ENCODE assay signal across 13 mouse cellular contexts in the genomic region with DNA sequence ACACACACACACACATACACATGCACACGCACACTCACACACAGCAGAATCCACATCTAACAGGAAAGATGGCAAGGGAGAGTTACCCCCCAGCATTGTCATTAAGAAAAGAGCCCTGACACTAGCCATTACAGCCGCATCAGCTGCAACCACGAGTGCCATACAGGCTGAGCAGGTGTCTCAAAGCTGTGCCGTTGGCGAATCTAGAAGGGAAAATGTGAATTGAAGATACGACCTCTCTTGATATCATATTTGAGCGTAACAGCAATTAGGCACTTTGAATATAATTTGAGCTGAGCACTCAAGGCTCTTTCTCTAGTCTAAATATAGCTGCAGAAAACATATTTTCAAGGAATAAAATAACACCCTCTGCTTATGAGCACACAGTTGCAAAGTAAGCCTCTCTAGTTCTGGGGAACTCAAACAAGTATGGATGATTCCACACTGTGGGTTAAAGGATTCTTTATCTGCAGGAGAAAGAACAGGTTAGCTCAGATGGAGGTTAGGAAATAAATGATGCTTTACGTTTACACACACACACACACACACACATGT.
"Had no signal": no experiment of that assay in that cellular context is flagged by ENCODE, and none has a peak within 500 bp of the region (broad histone marks: within the 10 kb centered on the region; RNA-seq: fewer than 3 reads in every experiment).

No protein-coding gene starts in this region.

- H3K4me2 ChIP-seq: kidney, embryonic 15.5 days; limb, embryonic 13.5 days; midbrain, embryonic 12.5 days; stomach, embryonic 15.5 days had no signal

- H3K36me3 ChIP-seq: kidney, embryonic 15.5 days; limb, embryonic 13.5 days; midbrain, embryonic 12.5 days; stomach, embryonic 15.5 days had no signal

- DNase-seq: kidney, adult 2 months; kidney, postnatal 14 days; layer of hippocampus, adult 9-11 months; layer of hippocampus, postnatal 36 days; lung, adult 18-20 months; right cerebral cortex, postnatal 14 days; thymus, adult 2 months; thymus, postnatal 25 days had no signal

- H3K9ac ChIP-seq: kidney, embryonic 15.5 days; limb, embryonic 13.5 days; liver, embryonic 14.5 days; midbrain, embryonic 12.5 days; stomach, embryonic 15.5 days had no signal

- H3K9me3 ChIP-seq: kidney, embryonic 15.5 days; limb, embryonic 13.5 days; midbrain, embryonic 12.5 days; stomach, embryonic 15.5 days had no signal

- H3K4me3 ChIP-seq: kidney, embryonic 15.5 days; limb, embryonic 13.5 days; midbrain, embryonic 12.5 days; stomach, embryonic 15.5 days had no signal

- H3K4me1 ChIP-seq: kidney, embryonic 15.5 days; limb, embryonic 13.5 days; midbrain, embryonic 12.5 days; stomach, embryonic 15.5 days had no signal

- H3K27ac ChIP-seq: kidney, embryonic 15.5 days; limb, embryonic 13.5 days; liver, embryonic 14.5 days; midbrain, embryonic 12.5 days; stomach, embryonic 15.5 days had no signal

- H3K27me3 ChIP-seq: kidney, embryonic 15.5 days; limb, embryonic 13.5 days; midbrain, embryonic 12.5 days; stomach, embryonic 15.5 days had no signal
